Mouse (Mus musculus) 3134 (cell line): ENCODE data around the gene Scarf2.

Experiments
- DNase-seq: peaks from one replicate; pipeline ENCODE4 v3.0.0-alpha.2; 2011; ENCODE audit warnings: low spot score; ENCODE audit not compliant: insufficient read length; ENCODE audit errors: extremely low read depth

Scarf2 gene

GRCm38 (mm10) chr16:17798321-17799180 is 1.5 kb downstream of the Scarf2 start:
- DNase-seq, result no peak

- no peak for DNase-seq
Observed at GRCm38 (mm10) chr16:17799584-17799983, 2.5 kb downstream of the Scarf2 start.

DNA sequence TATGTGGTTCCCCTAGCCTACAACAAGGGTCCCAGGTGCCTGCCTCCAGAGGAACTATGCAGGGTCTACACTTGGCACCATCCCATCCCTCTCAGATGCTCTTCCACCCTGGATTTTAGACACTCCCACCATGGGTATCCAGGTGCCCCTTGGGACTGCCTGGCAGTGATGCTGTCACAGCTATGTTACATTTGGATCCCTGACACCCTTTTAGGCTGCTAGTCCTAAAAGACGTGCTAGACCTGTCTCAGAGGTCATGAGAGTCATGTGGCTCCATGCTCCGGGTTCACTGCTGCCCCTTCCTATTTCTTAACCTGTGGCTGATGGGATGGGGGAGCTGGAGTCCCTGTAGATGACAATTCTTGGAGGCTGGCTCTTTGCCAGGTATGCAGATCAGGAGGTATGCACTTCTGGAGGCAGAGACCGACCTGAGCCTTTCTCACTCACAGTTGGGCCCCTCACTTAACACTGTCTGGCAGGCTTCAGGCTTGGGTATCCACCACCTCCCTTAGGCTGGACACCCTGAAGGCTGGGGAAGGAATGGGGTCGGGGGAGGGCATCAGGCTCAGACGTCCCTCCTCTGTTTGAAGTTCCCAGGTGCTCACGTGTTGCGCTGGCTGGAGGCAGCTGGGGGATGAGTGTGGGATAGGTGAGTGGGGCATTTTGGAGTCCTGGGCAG is 4.8 kb downstream of the Scarf2 start:
- DNase-seq, result no peak

DNA sequence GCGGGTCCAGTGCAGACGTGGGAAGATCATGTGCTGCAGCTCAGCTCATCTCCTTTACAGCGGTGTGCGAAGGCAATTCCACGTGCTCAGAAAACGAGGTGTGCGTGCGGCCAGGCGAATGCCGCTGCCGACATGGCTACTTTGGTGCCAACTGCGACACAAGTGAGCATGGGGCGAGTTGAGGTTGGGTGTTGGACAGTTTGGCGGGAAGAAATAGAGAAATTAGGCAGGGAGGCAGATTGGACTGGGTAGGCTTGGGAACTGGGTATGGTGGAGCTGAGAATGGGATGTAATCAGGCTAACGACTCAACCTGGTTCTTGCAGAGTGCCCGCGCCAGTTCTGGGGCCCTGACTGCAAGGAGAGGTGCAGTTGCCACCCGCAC is 5.4 kb downstream of the Scarf2 start:
- no peak for DNase-seq

DNA sequence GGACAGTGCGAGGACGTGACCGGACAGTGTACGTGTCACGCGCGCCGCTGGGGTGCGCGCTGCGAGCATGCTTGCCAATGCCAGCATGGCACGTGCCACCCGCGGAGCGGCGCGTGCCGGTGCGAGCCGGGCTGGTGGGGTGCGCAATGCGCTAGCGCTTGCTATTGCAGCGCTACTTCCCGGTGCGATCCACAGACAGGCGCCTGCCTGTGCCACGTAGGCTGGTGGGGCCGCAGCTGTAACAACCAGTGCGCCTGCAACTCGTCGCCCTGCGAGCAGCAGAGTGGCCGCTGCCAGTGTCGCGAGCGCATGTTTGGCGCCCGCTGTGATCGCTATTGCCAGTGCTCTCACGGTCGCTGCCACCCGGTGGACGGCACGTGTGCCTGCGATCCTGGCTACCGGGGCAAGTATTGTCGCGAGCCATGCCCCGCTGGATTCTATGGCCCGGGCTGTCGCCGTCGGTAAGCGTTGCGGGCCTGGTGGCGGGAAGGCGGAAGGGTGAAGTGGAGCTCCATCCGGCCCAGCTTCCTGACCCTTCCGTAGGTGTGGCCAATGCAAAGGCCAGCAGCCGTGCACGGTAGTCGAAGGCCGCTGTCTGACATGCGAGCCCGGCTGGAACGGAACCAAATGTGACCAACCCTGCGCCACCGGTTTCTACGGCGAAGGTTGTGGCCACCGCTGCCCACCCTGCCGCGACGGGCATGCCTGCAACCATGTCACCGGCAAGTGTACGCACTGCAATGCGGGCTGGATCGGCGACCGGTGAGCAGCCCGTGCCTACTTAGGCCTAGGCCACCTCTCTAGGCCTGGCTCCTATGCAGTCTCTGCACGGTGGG is 6.0 kb downstream of the Scarf2 start:
- DNase-seq, result no peak

DNA sequence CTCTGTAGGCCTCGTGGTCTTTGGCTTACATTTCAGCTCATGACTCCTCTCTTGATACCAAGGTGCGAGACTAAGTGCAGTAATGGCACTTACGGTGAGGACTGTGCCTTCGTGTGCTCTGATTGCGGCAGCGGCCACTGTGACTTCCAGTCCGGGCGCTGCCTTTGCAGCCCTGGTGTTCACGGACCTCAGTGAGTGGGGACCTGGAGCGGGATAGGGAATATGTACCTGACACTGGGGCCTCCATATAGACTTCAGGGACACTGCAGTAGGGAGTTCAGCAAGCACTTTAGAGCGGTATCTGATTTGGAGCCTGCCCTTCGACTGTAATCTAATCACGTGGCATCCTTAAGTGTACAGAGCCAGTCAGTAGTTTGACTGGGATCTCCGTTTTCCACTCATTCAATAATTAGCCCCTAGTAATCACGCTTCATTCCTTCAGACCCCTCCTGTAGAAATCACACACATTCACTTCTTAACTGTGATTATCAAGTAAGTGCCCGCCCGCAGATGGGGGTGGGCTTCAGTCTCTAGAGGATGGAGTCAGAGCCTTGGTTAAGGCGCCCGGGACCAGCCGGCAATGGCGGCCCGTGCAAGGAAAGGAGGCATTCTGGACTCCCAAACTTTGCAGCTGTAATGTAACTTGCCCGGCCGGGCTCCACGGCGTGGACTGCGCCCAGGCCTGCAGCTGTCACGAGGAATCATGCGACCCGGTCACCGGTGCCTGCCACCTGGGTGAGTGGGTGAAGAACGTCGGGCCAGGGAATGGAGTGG is 6.8 kb downstream of the Scarf2 start:
- DNase-seq, result no peak

- DNase-seq, result no peak
Observed at GRCm38 (mm10) chr16:17804449-17804912, 7.4 kb downstream of the Scarf2 start.

DNA sequence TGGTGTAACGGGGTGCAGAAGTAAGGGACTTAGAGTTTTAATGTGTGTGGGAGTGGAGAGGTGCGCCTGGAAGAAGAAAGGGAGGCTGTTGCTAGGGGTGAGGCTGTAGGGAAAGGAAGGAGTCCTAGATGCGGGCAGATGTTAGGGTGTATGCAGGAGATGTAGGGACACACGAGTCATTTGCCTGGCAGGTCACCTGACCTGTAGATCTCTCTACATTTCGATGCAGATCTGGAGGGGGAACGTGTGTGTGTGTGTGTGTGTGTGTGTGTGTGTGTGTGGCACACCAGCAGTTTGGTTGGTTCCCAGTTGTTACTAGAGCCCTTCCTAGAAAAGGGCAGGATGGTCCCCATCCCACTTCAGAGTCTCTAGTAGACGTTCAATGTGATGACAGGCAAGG is 7.9 kb downstream of the Scarf2 start:
- DNase-seq, result no peak

DNA sequence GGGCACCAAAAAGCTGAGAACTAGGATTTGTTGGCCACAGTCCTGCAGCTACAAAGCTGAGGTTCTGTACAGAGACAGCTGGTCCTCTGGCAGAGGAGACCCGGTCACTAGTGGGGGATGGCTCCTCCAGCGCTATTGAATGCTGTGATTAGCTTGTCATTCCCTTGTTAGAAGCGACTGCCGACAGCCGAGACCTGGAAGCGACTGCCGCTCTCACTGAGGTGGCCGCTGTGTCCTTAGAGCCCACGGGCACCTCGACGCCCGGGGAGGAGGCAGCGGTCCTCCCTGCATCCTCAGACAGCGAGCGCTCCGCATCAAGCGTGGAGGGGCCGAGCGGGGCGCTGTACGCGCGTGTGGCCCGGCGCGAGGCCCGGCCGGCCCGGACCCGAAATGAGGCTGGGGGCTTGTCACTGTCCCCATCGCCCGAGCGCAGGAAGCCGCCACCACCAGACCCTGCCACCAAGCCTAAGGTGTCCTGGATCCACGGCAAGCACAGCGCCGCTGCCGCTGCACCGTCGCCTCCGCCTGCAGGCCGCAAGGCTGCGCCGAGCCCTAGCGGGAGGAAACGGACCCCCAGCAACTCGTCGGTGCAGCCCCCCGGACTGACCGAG is 9.6 kb downstream of the Scarf2 start:
- DNase-seq, result no peak

- DNase-seq, result no peak
Observed at GRCm38 (mm10) chr16:17807192-17808009, 10.3 kb downstream of the Scarf2 start.

GRCm38 (mm10) chr16:17809125-17809524 is 12.0 kb downstream of the Scarf2 start:
- peak; percentile 90 for DNase-seq

DNA sequence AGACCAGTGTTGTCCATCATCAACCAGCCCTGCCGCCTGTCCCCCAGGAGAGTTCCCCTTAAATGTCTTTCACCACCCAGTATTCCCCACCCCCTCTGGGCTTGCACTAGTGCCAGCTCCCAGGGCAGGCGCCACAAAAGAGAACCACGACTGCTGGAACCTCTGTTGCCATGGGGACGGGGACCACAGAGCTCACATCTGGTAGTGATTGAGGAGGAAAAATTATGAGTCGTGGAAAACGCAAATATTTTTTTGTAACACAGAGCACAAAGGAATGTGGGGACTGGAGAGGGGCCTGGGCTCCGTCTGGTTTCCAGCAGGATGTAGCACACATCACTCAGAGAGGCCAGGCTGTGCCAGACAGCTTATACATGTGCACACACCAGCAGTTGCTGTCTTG is 12.6 kb downstream of the Scarf2 start:
- peak; percentile 92 for DNase-seq

DNA sequence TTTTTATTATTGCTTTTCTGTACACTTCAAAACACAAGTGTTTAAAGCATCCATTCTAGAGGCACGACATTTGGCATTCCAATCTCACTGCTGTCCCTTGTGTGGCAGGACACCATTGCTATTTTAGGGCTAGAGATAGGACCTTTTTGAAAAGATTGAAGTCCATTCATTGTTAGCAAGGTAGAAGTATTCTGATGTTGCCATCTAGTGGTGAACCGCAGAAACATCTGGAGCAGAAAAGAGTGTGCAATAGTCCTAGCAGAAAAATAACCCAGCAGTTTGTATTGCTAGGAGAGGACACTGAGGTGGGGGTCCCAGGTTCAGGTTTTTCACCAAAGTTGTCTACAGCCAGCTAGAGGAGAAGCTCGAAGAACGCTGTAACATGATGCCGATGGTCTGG is 15.0 kb downstream of the Scarf2 start:
- DNase-seq, result no peak

- DNase-seq, result no peak
Observed at GRCm38 (mm10) chr16:17813173-17813572, 16.1 kb downstream of the Scarf2 start.

DNA sequence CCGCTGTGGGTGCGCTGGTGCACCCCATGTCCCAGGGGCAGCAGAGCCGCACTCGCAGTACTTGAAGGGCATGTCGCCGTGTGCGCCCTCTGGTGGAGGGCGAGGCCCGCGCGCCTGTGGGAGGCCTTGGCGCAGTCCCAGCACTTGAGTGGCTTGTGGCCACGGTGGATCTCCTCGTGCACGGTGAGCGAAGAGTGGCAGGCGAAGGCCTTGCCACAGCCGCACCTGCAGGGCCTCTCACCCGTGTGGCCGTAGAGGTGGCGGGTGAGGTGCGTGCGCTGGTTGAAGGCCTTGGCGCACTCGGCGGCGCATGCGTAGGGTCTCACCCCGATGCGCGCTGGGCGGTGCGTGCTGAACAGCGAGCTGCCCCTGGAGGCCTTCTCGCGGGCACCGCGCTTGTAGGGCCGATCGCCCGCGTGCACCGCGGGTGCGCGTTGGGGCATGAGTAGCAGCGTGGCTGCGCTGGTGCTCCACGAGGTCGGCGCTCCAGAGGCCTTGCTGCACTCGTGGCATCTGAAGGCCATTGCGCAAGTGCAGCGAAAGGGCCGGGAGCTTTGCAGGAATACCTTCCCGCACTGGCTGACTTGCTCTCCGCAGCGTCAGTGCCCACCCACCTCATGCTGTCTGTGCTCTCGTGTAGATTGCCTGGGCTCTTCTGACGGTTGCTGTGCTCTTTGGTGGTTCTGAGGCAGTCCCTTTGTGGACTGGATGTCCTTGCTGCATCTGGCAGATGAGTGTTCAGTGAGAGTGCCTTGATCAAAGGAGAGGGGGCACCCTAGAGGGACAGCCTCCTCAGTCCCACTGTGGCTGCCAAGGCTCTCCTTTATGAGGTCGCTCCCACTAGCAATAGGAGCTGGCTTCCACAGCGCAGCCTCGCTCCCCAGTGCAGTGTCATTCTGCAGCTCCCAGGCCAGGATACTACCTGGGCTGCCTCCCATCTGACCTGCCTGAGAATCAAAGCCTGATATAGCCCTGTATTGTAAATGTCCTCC is 18.6 kb downstream of the Scarf2 start:
- DNase-seq, result peak; percentile 71

- DNase-seq, result no peak
Observed at GRCm38 (mm10) chr16:17816528-17816927, 19.4 kb downstream of the Scarf2 start.

DNA sequence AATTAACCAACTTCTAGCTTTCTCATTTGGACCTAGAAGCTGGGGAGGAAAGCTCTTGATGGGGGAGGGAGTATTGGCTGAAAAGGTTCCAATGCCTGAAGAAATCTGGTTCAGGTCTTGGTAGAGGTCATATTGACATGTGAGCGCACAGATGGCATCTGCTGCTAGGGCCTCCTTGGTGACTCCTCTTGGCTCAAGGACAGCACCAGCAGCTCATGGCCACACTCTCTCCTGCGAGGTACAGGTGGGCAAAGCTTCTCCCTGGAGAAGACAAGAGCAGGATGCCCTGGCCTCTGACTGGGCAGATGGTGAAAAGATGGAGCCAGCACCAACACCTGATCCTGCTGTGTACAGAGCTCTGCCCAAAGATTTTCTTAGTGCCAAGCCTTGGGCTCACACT is 29.4 kb downstream of the Scarf2 start:
- DNase-seq, result no peak

DNA sequence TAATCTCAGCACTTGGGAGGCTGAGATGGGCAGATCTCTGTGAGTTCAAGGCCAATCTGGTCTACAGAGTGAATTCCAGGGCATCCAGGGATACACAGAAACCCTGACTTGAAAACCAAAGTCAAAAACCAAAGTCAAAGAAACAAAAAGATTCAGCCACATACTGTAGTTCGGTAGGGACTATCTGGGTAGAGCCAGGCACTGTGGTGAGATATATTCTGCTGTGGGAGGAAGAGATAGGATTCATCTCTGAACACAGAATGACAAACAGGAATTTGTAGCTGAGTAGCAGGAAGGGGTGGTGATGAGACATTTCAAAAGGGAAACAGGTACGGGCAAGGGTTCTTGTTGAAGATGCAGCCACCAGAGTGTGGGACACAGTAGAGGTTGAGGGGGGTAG is 31.1 kb downstream of the Scarf2 start:
- DNase-seq, result no peak
